20 mouse cellular contexts compared by ENCODE assay signal in genomic region chr1:85921725-85922124, GRCm38 (mm10). TPM values are rescaled to one million over a fixed set of nuclear protein-coding genes. Genes with fewer than 3 reads are reported as not detected.
A peak's percentile ranks its signal among the peaks of the same experiment; 100 is the strongest.
DNase-seq lines count a peak whose midpoint lies in the region; ATAC-seq and TF ChIP-seq lines count a peak whose summit lies in the region.
"Had no signal": no experiment of that assay in that cellular context is flagged by ENCODE, and none has a peak within 500 bp of the region (broad histone marks: within the 10 kb centered on the region; RNA-seq: fewer than 3 reads in every experiment).

No protein-coding gene starts in this region.

- WGBS in forebrain, postnatal 0 days: 62% methylated on average over 7 of the region's 7 CpGs
- WGBS in forebrain, embryonic 11.5 days: 85% methylated on average over 7 of the region's 7 CpGs
- 77% methylated on average over 7 of the region's 7 CpGs for WGBS in midbrain, embryonic 15.5 days

- no peak for TF ChIP-seq CTCF in forebrain, postnatal 0 days (IDR thresholded peaks at IDR 0.05; ENCODE audit: low read depth)
- TF ChIP-seq CTCF in cortical plate, adult 2 months (IDR thresholded peaks at IDR 0.05; ENCODE audit: extremely low read depth, insufficient read depth, low read length): no peak

- H3K27me3 ChIP-seq in forebrain, postnatal 0 days (ENCODE audit: insufficient read depth, low read length): no peaks in the 10 kb centered on the region
- H3K27me3 ChIP-seq in forebrain, embryonic 11.5 days (ENCODE audit: control insufficient read depth, insufficient read depth, low read length): no peaks in the 10 kb centered on the region
- H3K27me3 ChIP-seq in midbrain, embryonic 15.5 days (replicated peaks): no peaks in the 10 kb centered on the region
- H3K27me3 ChIP-seq: limb, embryonic 12.5 days; stomach, embryonic 15.5 days had no signal

- no peak overlapping the region for H3K4me3 ChIP-seq in forebrain, postnatal 0 days (ENCODE audit: low read depth, low read length)
- H3K4me3 ChIP-seq in forebrain, embryonic 11.5 days (ENCODE audit: low read depth, low read length): no peak overlapping the region
- H3K4me3 ChIP-seq in cortical plate, adult 2 months (ENCODE audit: insufficient read depth, low read length): no peak overlapping the region
- no peak overlapping the region for H3K4me3 ChIP-seq in midbrain, embryonic 15.5 days
- H3K4me3 ChIP-seq: heart, embryonic 10.5 days; limb, embryonic 12.5 days; stomach, embryonic 15.5 days had no signal

- no peaks in the 10 kb centered on the region for H3K36me3 ChIP-seq in forebrain, postnatal 0 days (ENCODE audit: insufficient read depth)
- no peaks in the 10 kb centered on the region for H3K36me3 ChIP-seq in forebrain, embryonic 11.5 days (ENCODE audit: control insufficient read depth, insufficient read depth, low read length)
- no peaks in the 10 kb centered on the region for H3K36me3 ChIP-seq in midbrain, embryonic 15.5 days (replicated peaks)
- H3K36me3 ChIP-seq: heart, embryonic 10.5 days; limb, embryonic 12.5 days; stomach, embryonic 15.5 days had no signal

- ATAC-seq in forebrain, postnatal 0 days: peak; percentile 30
- no peak for ATAC-seq in forebrain, embryonic 11.5 days (replicated peaks; ENCODE audit: low FRiP score)
- no peak for ATAC-seq in midbrain, embryonic 15.5 days (replicated peaks)

- intact Hi-C loops in left cerebral cortex, postnatal 4 days (cut with DNase I): no loop called here
- intact Hi-C loops in left cerebral cortex, postnatal 36 days (cut with DNase I): no loop called here

- H3K27ac ChIP-seq in forebrain, postnatal 0 days (ENCODE audit: low read depth, low read length): peak overlapping the region; percentile 37
- no peak overlapping the region for H3K27ac ChIP-seq in forebrain, embryonic 11.5 days (ENCODE audit: low read depth, low read length)
- peak overlapping the region; percentile 6; the same call in 1 of the 2 replicates for H3K27ac ChIP-seq in cortical plate, adult 2 months (ENCODE audit: insufficient read depth, low read length)
- H3K27ac ChIP-seq in midbrain, embryonic 15.5 days: peak overlapping the region; percentile 59
- H3K27ac ChIP-seq: heart, embryonic 10.5 days; limb, embryonic 12.5 days; macrophage; stomach, embryonic 15.5 days had no signal

- no peaks in the 10 kb centered on the region for H3K9me3 ChIP-seq in forebrain, postnatal 0 days (ENCODE audit: low read length)
- no peaks in the 10 kb centered on the region for H3K9me3 ChIP-seq in forebrain, embryonic 11.5 days (ENCODE audit: control insufficient read depth, low read length)
- H3K9me3 ChIP-seq in midbrain, embryonic 15.5 days: no peaks in the 10 kb centered on the region
- H3K9me3 ChIP-seq: heart, embryonic 10.5 days; limb, embryonic 12.5 days; stomach, embryonic 15.5 days had no signal

- no peak overlapping the region for H3K4me2 ChIP-seq in forebrain, postnatal 0 days (ENCODE audit: low read depth)
- no peak overlapping the region for H3K4me2 ChIP-seq in forebrain, embryonic 11.5 days (ENCODE audit: low read depth, low read length, severe bottlenecking)
- H3K4me2 ChIP-seq in midbrain, embryonic 15.5 days: no peak overlapping the region
- H3K4me2 ChIP-seq: limb, embryonic 12.5 days; stomach, embryonic 15.5 days had no signal

- no peak for TF ChIP-seq POLR2A in cortical plate, adult 2 months (IDR thresholded peaks at IDR 0.05; ENCODE audit: extremely low read depth, insufficient read depth, low read length)

- no peak for DNase-seq in forebrain, postnatal 0 days
- no peak for DNase-seq in forebrain, embryonic 11.5 days (ENCODE audit: low spot score)
- DNase-seq in left cerebral cortex, postnatal 4 days: peak; percentile 58
- DNase-seq in left cerebral cortex, postnatal 36 days (ENCODE audit: low spot score in 2 of 2): no peak
- DNase-seq in urinary bladder, postnatal 4 days (ENCODE audit: low spot score in 2 of 2): no peak
- DNase-seq in gastrocnemius, postnatal 4 days (ENCODE audit: low spot score in 2 of 2): no peak
- DNase-seq: adrenal gland, postnatal 36 days; cerebellum, adult 11 months; heart, postnatal 36 days; kidney, adult 18-20 months; kidney, postnatal 36 days; thymus, postnatal 14 days had no signal

- peaks cover 24% of the 10 kb centered on the region for H3K4me1 ChIP-seq in forebrain, postnatal 0 days (ENCODE audit: insufficient read depth)
- peaks cover 7% of the 10 kb centered on the region for H3K4me1 ChIP-seq in forebrain, embryonic 11.5 days (replicated peaks; ENCODE audit: control insufficient read depth, insufficient read depth, low read length)
- peaks cover 16% of the 10 kb centered on the region for H3K4me1 ChIP-seq in cortical plate, adult 2 months (ENCODE audit: control insufficient read depth, insufficient read depth, low read length)
- H3K4me1 ChIP-seq in midbrain, embryonic 15.5 days: peaks cover 32% of the 10 kb centered on the region
- H3K4me1 ChIP-seq: stomach, embryonic 15.5 days had no signal

- no peak overlapping the region for H3K9ac ChIP-seq in forebrain, postnatal 0 days
- no peak overlapping the region for H3K9ac ChIP-seq in forebrain, embryonic 11.5 days (ENCODE audit: low read length)
- no peak overlapping the region for H3K9ac ChIP-seq in midbrain, embryonic 15.5 days
- H3K9ac ChIP-seq: limb, embryonic 12.5 days; stomach, embryonic 15.5 days had no signal

RNA-seq across cellular contexts. Expression of gene 4933407L21Rik, which starts 6.6 kb away (rescaled TPM):
- total RNA-seq in forebrain, postnatal 0 days (2014; rRNA removed): 6.7 and 9.8 TPM in 2 replicates
- 6.2 and 8.6 TPM in 2 replicates for polyA plus RNA-seq in forebrain, postnatal 0 days (2015; fragmentation: Nextera tagmentation; extraction: Ambion mirVana)
- 0.60 and 1.1 TPM in 2 replicates for polyA plus RNA-seq in forebrain, embryonic 11.5 days (2014; fragmentation: Nextera tagmentation; extraction: Ambion mirVana)
- 1 to 10 TPM; 6.1 to 7.2 TPM for total RNA-seq in left cerebral cortex, postnatal 4 days (2021)
- 1 to 10 TPM; 6.5 to 7.5 TPM for total RNA-seq in left cerebral cortex, postnatal 36 days (2021)
- 6.6 and 7.8 TPM in 2 replicates for polyA plus RNA-seq in cortical plate, adult 2 months (2012; rRNA removed)
- polyA plus RNA-seq in midbrain, embryonic 15.5 days (2015; fragmentation: Nextera tagmentation; extraction: Ambion mirVana): 8.9 and 11.0 TPM in 2 replicates
- under 1 TPM; 0.39 to 0.96 TPM for total RNA-seq in gastrocnemius, postnatal 4 days (2021)
- total RNA-seq: adrenal gland, postnatal 36 days; heart, postnatal 36 days had no signal
- polyA plus RNA-seq: heart, embryonic 10.5 days; limb, embryonic 12.5 days; liver, embryonic 16.5 days; macrophage had no signal

RNA-seq across cellular contexts. Expression of gene Itm2c, which starts 27.6 kb away (rescaled TPM):
- 244 and 280 TPM in 2 replicates for total RNA-seq in forebrain, postnatal 0 days (2014; rRNA removed)
- polyA plus RNA-seq in forebrain, postnatal 0 days (2015; fragmentation: Nextera tagmentation; extraction: Ambion mirVana): 244 and 246 TPM in 2 replicates
- 65.3 and 74.7 TPM in 2 replicates for polyA plus RNA-seq in forebrain, embryonic 11.5 days (2014; fragmentation: Nextera tagmentation; extraction: Ambion mirVana)
- total RNA-seq in left cerebral cortex, postnatal 4 days (2021): 100 to 1,000 TPM; 111 to 124 TPM
- 100 to 1,000 TPM; 719 to 821 TPM for total RNA-seq in left cerebral cortex, postnatal 36 days (2021)
- polyA plus RNA-seq in cortical plate, adult 2 months (2012; rRNA removed): 835 and 861 TPM in 2 replicates
- polyA plus RNA-seq in midbrain, embryonic 15.5 days (2015; fragmentation: Nextera tagmentation; extraction: Ambion mirVana): 233 and 248 TPM in 2 replicates
- total RNA-seq in gastrocnemius, postnatal 4 days (2021): 10 to 100 TPM; 79.6 to 80.8 TPM

RNA-seq across cellular contexts. Expression of gene Gpr55, which starts 39.1 kb away (rescaled TPM):
- 0.05 and 0.08 TPM in 2 replicates for total RNA-seq in forebrain, postnatal 0 days (2014; rRNA removed)
- 0.08 and 0.12 TPM in 2 replicates for polyA plus RNA-seq in forebrain, postnatal 0 days (2015; fragmentation: Nextera tagmentation; extraction: Ambion mirVana)
- polyA plus RNA-seq in forebrain, embryonic 11.5 days (2014; fragmentation: Nextera tagmentation; extraction: Ambion mirVana): not detected in 2 replicates
- under 1 TPM in 1 of 2 experiments, not detected in 1; 0.10 TPM for total RNA-seq in left cerebral cortex, postnatal 4 days (2021)
- not detected for total RNA-seq in left cerebral cortex, postnatal 36 days (2021)
- polyA plus RNA-seq in cortical plate, adult 2 months (2012; rRNA removed): 0.08 and 0.13 TPM in 2 replicates
- 0.15 and 0.17 TPM in 2 replicates for polyA plus RNA-seq in midbrain, embryonic 15.5 days (2015; fragmentation: Nextera tagmentation; extraction: Ambion mirVana)
- not detected for total RNA-seq in gastrocnemius, postnatal 4 days (2021)
- total RNA-seq: gastrocnemius, adult 8-10 months; heart, postnatal 36 days had no signal
- polyA plus RNA-seq: heart, embryonic 10.5 days; limb, embryonic 12.5 days had no signal
